Mouse (Mus musculus) kidney, embryonic 14.5 days (tissue): ENCODE results near the gene Pbx1. TPM values are rescaled to one million over a fixed set of nuclear protein-coding genes. Genes with fewer than 3 reads are reported as not detected.
"Not testable (repeated sequence)": the region's sequence is repeated elsewhere in the genome, so short reads cannot be mapped to it uniquely, and the experiment has no call there.

Source experiments
- ATAC-seq: fragments of 200-750 bp; cut with Nextera tagmentation; 2 replicates; pipeline ENCODE4 v1.8.0; 2017; ENCODE audit warnings: moderate number of reproducible peaks, mild to moderate bottlenecking, moderate TSS enrichment, moderate library complexity; ENCODE audit not compliant: low FRiP score, low TSS enrichment
- H3K27ac ChIP-seq: fragments of 300-500 bp; sonication (generic); 2 replicates; pipeline ENCODE4 v1.5.1; 2014; ENCODE audit warnings: low read depth, mild to moderate bottlenecking, low read length, moderate library complexity, mixed read lengths
- H3K27me3 ChIP-seq: fragments of 300-500 bp; sonication (generic); 2 replicates; pipeline ENCODE4 v1.6.1; 2014; ENCODE audit warnings: mild to moderate bottlenecking, low read length; ENCODE audit not compliant: control insufficient read depth, insufficient read depth
- H3K36me3 ChIP-seq: fragments of 300-500 bp; sonication (generic); 2 replicates; pipeline ENCODE4 v1.6.1; 2014; ENCODE audit warnings: low read length, mixed read lengths; ENCODE audit not compliant: control insufficient read depth, insufficient read depth
- H3K4me1 ChIP-seq: fragments of 300-500 bp; sonication (generic); 2 replicates; pipeline ENCODE4 v1.6.1; 2014; ENCODE audit warnings: low read length, mixed read lengths; ENCODE audit not compliant: control insufficient read depth, insufficient read depth
- H3K4me2 ChIP-seq: fragments of 300-500 bp; sonication (generic); replicated peaks from 2 replicates; pipeline ENCODE4 v1.6.1; 2014; ENCODE audit warnings: low read depth, mild to moderate bottlenecking, low read length
- H3K4me3 ChIP-seq: fragments of 300-500 bp; sonication (generic); 2 replicates; pipeline ENCODE4 v1.5.1; 2014; ENCODE audit warnings: mild to moderate bottlenecking, low read length
- H3K9ac ChIP-seq: fragments of 300-500 bp; sonication (generic); 2 replicates; pipeline ENCODE4 v1.6.1; 2014; ENCODE audit warnings: low read depth, mild to moderate bottlenecking, low read length, moderate library complexity
- H3K9me3 ChIP-seq: fragments of 300-500 bp; sonication (generic); 2 replicates; pipeline ENCODE4 v1.6.1; 2016; ENCODE audit warnings: low read length; ENCODE audit not compliant: control insufficient read depth
- WGBS: fragments of 180-500 bp; shearing (Covaris S2); extraction: QIAGEN DNeasy Blood & Tissue Kit; methylation state at CpG from one replicate; pipeline ENCODE4 v1.1.7; 2014; 5-methylcytosine and 5-hydroxymethylcytosine counted together
- polyA plus RNA-seq: library from polyadenylated mRNA; unstranded; fragments of >200 nt; fragmentation: Nextera tagmentation; extraction: Ambion mirVana; gene quantifications from 2 replicates; pipeline ENCODE4 v1.2.1, GENCODE M21; 2014

Gene Pbx1
- polyA plus RNA-seq = 107 and 120 TPM in 2 replicates

- peak within 1 kb of the TSS; percentile 98 for H3K9ac ChIP-seq
Observed at GRCm38 (mm10) chr1:168432232-168432280, at the start of gene Pbx1. Gene Pbx1 (minus strand): TSS chr1:168432270.

GRCm38 (mm10) chr1:168479626-168480025 lies 47.6 kb upstream of the Pbx1 start:
- ATAC-seq = no peak
- no peak overlapping the region for H3K4me3 ChIP-seq
- H3K27me3 ChIP-seq = no peaks in the 10 kb centered on the region
- H3K4me2 ChIP-seq = no peak overlapping the region
- H3K27ac ChIP-seq = no peak overlapping the region
- 0 out of 2 replicates have a peak, but pooled peaks cover 4% of the 10 kb centered on the region for H3K4me1 ChIP-seq
- H3K9ac ChIP-seq = no peak overlapping the region
- H3K9me3 ChIP-seq = no peaks in the 10 kb centered on the region
- 85% methylated on average over 8 of the region's 8 CpGs for WGBS
- H3K36me3 ChIP-seq = no peaks in the 10 kb centered on the region

More at GRCm38 (mm10) chr1:168432232-168432280, at the start of gene Pbx1:
- Histone ChIP-seq H3K4me2 (peak within 1 kb of the TSS; percentile 61), H3K4me3 (peak within 1 kb of the TSS; percentile 99), H3K27ac (peak within 1 kb of the TSS; percentile 100)
- not testable (repeated sequence) for H3K36me3 ChIP-seq, H3K4me1 ChIP-seq, ATAC-seq, H3K9me3 ChIP-seq, H3K27me3 ChIP-seq

GRCm38 (mm10) chr1:168478829-168479228 lies 46.8 kb upstream of the Pbx1 start:
- ATAC-seq = no peak
- Histone ChIP-seq H3K4me2 (no peak overlapping the region), H3K9ac (no peak overlapping the region), H3K4me1 (peaks cover 5% of the 10 kb centered on the region; the same call in 1 of the 2 replicates), H3K9me3 (no peaks in the 10 kb centered on the region), H3K36me3 (no peaks in the 10 kb centered on the region), H3K27me3 (no peaks in the 10 kb centered on the region), H3K4me3 (no peak overlapping the region), H3K27ac (no peak overlapping the region)
- 67% methylated on average over 2 of the region's 2 CpGs for WGBS

GRCm38 (mm10) chr1:168476917-168477316 lies 44.8 kb upstream of the Pbx1 start:
- no peak overlapping the region for H3K4me3 ChIP-seq
- no peaks in the 10 kb centered on the region for H3K9me3 ChIP-seq
- H3K36me3 ChIP-seq = no peaks in the 10 kb centered on the region
- ATAC-seq = no peak
- H3K9ac ChIP-seq = no peak overlapping the region
- no peaks in the 10 kb centered on the region for H3K27me3 ChIP-seq
- peaks cover 8% of the 10 kb centered on the region; the same call in 1 of the 2 replicates for H3K4me1 ChIP-seq
- WGBS = 79% methylated on average over 3 of the region's 3 CpGs
- H3K4me2 ChIP-seq = no peak overlapping the region
- no peak overlapping the region for H3K27ac ChIP-seq

- Histone ChIP-seq H3K9ac (no peak overlapping the region), H3K27ac (no peak overlapping the region)
Observed at GRCm38 (mm10) chr1:168476216-168476897, 44.3 kb upstream of the Pbx1 start.

GRCm38 (mm10) chr1:168475579-168476208 lies 43.6 kb upstream of the Pbx1 start:
- Histone ChIP-seq H3K4me1 (peaks cover 8% of the 10 kb centered on the region; the same call in 1 of the 2 replicates), H3K9me3 (no peaks in the 10 kb centered on the region), H3K36me3 (no peaks in the 10 kb centered on the region), H3K4me3 (no peak overlapping the region), H3K4me2 (no peak overlapping the region; the same call in 1 of the 2 replicates), H3K27ac (no peak overlapping the region), H3K27me3 (no peaks in the 10 kb centered on the region), H3K9ac (no peak overlapping the region)
- WGBS = 84% methylated on average over 17 of the region's 17 CpGs
- ATAC-seq = no peak

More at GRCm38 (mm10) chr1:168476216-168476897, 44.3 kb upstream of the Pbx1 start:
- Histone ChIP-seq H3K4me1 (peaks cover 8% of the 10 kb centered on the region; the same call in 1 of the 2 replicates), H3K36me3 (no peaks in the 10 kb centered on the region), H3K9me3 (no peaks in the 10 kb centered on the region), H3K4me3 (no peak overlapping the region), H3K27me3 (no peaks in the 10 kb centered on the region), H3K4me2 (no peak overlapping the region; the same call in 1 of the 2 replicates)
- 51% methylated on average over 14 of the region's 14 CpGs for WGBS
- 0 out of 2 replicates have a peak, but pooled peaks have one; percentile 16 for ATAC-seq

- no peak overlapping the region for H3K4me2 ChIP-seq
- H3K27ac ChIP-seq = no peak overlapping the region
- no peaks in the 10 kb centered on the region for H3K36me3 ChIP-seq
- no peaks in the 10 kb centered on the region for H3K27me3 ChIP-seq
- no peak overlapping the region for H3K9ac ChIP-seq
- 61% methylated on average over 12 of the region's 12 CpGs for WGBS
- peaks cover 8% of the 10 kb centered on the region; the same call in 1 of the 2 replicates for H3K4me1 ChIP-seq
- H3K4me3 ChIP-seq = no peak overlapping the region
- no peaks in the 10 kb centered on the region for H3K9me3 ChIP-seq
- ATAC-seq = no peak
Observed at GRCm38 (mm10) chr1:168473255-168474069, 41.4 kb upstream of the Pbx1 start.

- Histone ChIP-seq H3K4me3 (no peak overlapping the region), H3K27me3 (no peaks in the 10 kb centered on the region), H3K4me1 (peaks cover 8% of the 10 kb centered on the region; the same call in 1 of the 2 replicates), H3K4me2 (no peak overlapping the region), H3K36me3 (no peaks in the 10 kb centered on the region), H3K9me3 (no peaks in the 10 kb centered on the region), H3K27ac (no peak overlapping the region), H3K9ac (no peak overlapping the region)
- 76% methylated on average over 6 of the region's 6 CpGs for WGBS
- no peak for ATAC-seq
Observed at GRCm38 (mm10) chr1:168472545-168473254, 40.6 kb upstream of the Pbx1 start.
